Mouse (Mus musculus) layer of hippocampus, adult 9-11 months (tissue): ENCODE measurements around the gene Gls2.
"Not testable (repeated sequence)": the region's sequence is repeated elsewhere in the genome, so short reads cannot be mapped to it uniquely, and the experiment has no call there.

Experiments
- DNase-seq: peaks from one replicate; pipeline ENCODE4 v3.0.0; 2022

The Gls2 gene

GRCm38 (mm10) chr10:128194024-128194550, at the start of gene Gls2:
Gene Gls2, plus strand, starts transcription at chr10:128194457.
- DNase-seq: peak; percentile 97

DNA sequence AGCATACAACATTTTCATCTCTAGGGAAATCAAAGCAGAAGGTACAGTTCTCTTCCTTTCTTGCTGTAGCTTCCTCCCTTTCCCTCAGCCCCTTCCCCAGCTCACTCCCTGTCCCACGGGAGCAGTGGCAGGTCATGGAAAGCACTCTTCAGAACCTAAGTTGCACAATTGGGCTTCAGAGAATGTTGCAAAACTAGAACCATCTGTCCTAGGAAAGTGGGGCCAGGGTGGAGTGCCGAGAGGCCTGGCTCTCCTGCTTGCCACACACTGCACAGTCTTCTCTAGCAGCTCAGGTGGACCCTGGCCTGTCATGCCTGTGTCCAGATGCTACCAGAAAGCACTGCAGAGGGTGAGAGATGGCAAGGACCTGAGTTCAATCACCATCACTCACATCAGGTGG, 49.3 kb upstream of the Gls2 start:
- no peak for DNase-seq

DNA sequence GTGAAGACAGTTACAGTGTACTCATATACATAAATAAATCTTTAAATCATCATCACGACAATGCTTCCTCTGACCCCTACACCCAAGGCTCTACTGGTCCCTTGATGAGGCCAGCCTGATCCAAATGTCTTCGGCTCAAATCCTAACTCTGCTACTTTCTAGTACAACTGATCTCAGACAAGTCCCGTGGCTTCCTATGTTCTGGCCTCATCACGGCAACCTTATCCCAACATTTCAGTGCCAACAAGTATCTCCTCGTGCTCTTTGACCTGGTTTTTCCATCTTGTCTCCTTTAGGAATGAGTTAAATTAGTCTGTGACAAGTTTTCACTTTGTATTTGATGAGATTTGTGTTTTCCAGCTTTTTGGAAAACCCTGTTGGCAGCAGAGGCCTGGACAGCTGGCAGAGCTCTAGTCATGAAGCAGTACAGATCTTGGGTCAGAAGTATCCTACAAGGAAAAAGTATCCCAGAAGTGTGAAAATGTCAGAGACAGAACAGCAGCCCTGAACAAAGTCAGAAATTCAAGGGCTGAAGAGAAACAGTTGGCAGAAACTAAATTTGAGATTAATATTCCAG, 45.4 kb upstream of the Gls2 start:
- no peak for DNase-seq

DNA sequence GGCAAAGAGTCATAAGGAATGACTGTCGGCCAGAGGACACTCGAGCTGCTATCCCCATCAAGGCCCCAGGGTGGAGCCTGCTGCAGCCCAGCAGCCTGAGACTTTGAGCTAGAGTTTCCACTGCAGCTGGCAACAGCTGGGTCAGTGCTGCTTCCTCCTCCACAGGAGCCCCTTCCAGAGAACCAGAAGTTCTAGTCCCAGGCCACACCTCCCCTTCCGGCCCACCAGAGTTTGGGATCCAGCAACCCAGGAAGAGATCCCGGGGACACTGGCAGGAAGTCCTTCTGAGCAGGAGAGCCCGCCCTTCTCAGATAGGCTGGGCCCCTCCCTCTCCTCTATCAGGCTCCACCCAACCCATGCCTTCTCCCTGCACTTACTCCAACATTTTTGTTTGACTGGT, 44.7 kb upstream of the Gls2 start:
- DNase-seq: no peak

GRCm38 (mm10) chr10:128150941-128151340, 43.3 kb upstream of the Gls2 start:
- no peak for DNase-seq

DNA sequence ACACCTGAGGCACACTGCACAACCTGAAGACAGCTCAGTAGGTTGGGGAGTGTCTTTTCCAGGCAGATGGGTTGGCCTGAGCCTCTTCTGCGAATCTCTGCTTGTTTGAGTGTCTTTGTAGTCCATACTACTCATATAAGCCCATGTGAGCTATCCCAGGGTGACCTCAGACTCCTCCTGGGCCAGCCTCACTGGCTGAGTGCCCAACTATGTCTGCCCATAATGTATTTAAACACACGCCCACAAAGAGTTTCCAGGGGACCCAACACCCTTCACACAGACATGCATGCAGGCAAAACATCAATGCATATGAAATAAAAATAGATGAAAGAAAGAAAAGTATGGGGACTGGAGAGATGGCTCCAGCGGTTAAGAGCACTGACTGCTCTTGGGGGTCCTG, 40.3 kb upstream of the Gls2 start:
- no peak for DNase-seq

DNA sequence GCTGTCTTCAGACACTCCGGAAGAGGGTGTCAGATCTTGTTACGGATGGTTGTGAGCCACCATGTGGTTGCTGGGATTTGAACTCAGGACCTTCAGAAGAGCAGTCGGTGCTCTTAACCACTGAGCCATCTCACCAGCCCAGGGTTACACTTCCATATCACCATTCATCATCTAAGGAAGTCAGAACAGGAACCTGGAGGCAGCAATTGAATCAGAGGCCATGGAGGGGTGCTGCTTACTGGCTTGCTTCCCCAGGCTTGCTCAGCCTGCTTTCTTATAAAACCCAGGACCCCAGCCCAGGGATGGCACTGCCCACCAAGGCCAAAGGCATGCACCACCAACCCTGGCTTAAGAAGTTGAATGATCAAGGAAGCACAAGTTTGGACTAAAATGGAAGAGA, 28.5 kb upstream of the Gls2 start:
- not testable (repeated sequence) for DNase-seq

- DNase-seq: no peak
Measured at GRCm38 (mm10) chr10:128167091-128167490, 27.2 kb upstream of the Gls2 start.

DNA sequence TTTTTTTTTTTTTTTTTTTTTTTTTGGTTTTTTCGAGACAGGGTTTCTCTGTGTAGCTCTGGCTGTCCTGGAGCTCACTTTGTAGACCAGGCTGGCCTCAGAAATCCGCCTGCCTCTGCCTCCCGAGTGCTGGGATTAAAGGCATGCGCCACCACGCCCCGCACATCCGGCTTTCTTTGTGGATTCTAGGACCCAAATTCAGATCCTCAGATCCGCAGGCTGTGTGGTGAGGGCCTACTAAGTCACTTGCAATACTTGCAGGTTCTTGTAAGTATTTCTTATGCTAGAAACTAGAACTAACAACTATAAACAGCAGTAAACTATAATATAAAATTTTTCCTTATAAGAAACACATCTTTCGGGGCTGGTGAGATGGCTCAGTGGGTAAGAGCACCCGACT, 22.9 kb upstream of the Gls2 start:
- DNase-seq: not testable (repeated sequence)

GRCm38 (mm10) chr10:128175302-128175701, 19.0 kb upstream of the Gls2 start:
- no peak for DNase-seq

DNA sequence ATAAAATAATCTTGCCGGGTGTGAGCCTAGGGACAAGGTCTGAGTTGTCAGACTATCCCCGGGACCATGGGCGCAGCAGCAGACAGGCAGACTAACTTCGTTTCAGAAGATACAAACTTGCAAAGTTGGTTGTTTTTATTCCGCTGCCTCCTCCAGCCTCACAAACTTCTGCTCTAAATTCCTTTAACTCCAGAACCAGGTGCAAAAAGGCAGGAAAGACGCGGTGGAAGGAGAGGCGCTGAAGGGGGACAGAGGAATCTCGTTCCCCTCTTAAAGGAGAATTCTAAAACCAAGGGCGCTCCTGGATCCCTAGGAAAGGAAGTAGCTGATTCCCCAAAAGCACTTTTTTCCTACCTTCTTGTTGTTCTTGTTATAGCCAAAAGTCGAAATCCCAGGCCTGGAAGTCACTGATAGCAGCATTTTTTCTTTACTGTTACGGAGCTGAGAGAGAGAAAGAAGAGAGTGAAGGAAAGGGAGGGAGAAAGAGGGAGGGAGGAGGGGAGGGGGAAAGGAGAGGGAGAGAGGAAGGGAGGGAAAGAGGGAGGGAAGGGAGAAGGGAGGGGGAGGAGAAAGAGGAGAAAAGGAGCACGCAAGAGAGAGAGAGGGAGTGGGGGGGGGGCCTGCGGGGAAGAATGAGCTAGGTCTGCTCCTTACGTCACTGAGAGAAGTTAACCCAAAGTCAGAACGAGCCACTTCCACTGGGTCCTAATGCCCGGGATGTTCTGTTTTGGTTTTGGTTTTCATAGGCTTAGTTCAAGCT, 18.1 kb upstream of the Gls2 start:
- DNase-seq: peak; percentile 61

DNA sequence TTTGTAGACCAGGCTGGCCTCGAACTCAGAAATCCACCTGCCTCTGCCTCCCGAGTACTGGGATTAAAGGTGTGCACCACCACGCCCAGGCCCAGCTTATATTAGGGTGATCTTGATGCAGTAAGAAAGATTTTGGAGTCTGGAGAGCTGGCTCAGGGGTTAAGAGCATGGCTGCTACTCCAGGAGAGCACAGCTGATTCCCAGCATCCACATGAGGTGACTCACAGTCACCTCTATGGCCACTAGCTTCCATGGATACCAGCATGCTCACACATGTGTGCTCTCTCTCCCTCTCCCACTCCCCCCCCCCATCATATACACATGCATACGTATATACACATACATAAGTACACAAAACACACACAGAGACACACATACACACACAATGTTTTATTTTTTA, 16.9 kb upstream of the Gls2 start:
- DNase-seq: no peak

DNA sequence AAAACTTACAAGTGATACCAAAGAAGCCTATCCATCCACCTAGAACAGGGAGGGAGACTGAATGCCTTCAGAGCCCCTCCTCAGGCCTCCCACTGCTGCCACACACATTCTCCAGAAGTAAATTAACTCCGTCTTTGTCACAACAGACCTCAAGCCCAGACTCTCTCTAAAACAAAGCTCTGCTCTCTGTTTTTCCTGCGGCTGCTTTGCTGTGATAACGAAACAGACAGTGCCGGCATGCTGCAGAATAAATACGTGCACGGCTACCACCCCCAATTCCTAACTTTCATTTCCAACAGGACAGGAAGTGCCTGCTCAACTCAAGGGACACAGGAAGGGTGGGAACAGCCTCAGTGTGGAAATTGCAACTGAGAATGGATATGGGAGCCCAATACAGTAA, 14.3 kb upstream of the Gls2 start, which contains the start of gene Rbms2:
Gene Rbms2 (minus strand): TSS at position 309 of the 400 bp plus-strand sequence.
- DNase-seq: no peak

DNA sequence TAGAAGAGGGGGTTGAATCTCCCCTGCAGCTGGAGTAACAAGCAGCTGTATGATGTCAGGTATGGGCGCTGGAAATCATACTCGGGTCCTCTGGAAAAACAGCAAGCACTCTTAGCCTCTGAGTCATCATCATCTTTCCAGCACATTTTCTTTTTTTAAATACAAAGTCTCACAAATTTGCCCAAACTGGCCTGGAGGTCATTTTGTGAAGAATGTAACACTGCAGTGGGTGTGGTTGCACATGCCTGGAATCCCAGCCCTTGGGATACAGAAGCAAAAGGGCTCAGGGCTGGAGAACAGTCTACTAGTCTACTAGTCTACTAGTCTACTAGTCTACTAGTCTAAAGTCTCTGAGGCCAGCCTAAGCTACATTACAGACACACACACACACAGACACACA, 10.0 kb upstream of the Gls2 start:
- DNase-seq: no peak

DNA sequence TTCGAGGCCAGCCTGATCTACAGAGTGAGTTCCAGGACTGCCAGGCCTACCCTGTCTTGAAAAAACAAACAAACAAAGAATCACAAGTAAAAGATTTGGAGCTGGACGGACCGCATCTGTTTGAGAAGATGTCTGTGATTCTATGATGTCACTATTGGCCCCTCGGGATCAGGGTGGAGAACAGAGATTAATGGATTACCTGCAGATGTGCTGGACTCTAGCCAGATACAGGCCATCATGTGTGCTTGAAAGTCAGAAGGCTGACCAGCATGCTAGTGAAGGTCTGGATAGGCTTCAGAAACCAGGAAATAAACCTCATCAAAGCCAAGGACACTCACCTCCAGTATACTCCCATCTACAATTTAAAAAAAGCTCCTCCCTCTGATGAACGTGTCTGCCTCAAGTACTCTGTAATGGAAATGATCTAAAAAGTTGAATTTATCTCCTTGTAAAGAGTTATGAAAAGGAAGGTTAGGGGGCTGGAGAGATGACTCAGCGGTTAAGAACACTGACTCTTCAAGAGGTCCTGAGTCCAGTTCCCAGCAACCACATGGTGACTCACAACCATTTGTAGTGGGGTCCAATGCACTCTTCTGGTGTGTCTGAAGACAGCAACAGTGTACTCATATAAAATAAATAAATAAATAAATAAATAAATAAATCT, 8.8 kb upstream of the Gls2 start:
- DNase-seq: no peak

- DNase-seq: peak; percentile 45
Measured at GRCm38 (mm10) chr10:128185959-128186358, 8.3 kb upstream of the Gls2 start.

DNA sequence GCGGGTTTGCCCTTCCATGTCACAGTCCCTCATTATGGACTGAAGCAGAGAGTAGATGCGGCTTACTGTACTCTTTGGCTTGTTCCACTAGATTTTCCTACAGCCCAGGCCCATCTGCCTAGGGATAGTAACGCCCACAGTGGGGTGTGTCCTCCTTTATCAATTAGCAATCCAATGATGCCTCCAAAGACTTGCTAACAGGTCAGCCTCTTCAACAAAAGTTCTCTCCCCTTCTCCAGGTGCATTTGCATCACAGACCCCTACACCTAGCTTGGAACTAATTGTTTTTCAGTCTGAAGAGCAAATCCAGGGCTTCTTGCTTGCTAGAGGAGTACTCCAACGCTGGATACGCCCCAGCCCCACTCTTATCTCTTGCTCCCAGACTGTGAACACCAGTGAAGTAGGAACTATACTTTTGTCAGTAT, 7.1 kb upstream of the Gls2 start:
- DNase-seq: no peak

GRCm38 (mm10) chr10:128188242-128188877, 5.9 kb upstream of the Gls2 start:
- peak; percentile 70 for DNase-seq

DNA sequence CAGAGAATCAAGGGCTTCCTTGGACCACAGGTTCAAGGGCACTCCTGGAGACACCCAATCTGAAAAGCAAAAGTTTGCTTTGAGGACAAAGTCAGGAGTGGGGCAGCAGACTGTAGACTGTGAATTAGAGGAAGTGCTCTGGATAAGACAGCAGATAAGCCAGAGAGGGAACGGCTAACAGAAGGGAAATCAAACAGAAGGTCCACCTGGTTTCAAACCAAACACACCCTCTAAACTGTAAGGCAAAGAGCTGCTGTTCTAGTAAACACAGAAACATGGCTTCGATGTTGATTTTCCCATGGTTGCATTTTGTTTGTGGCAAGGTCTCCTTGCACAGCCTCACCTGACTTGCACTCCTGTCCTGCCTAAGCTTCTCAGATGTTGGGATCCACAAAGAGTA, 2.8 kb upstream of the Gls2 start:
- DNase-seq: no peak

- not testable (repeated sequence) for DNase-seq
Measured at GRCm38 (mm10) chr10:128192030-128192766, 2.1 kb upstream of the Gls2 start.

DNA sequence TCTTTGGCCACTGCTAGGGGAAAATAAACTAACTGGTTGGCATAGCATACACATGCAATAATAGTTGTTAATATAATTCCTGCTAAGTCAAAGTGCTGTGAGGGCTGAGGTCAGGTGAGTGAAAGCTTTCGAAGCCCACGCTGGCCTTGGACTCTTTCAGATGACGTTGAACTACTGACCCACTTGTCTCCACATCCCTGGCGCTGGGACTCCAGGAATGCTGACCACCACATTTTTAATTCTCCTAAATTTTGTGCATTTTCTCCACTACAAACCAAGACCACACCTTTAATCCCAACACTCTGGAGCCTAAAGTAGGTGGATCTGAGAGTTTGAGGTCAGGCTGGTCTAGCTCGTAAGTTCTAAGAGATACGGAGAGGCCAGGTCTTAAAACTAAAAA, 1.1 kb upstream of the Gls2 start:
- no peak for DNase-seq
